Mouse (Mus musculus): ENCODE data around the gene Cyth4. TPM values are rescaled to one million over a fixed set of nuclear protein-coding genes. Genes with fewer than 3 reads are reported as not detected.

Gene Cyth4
- polyA plus RNA-seq, 1 experiment from 2014 or later, result 6.6 TPM

DNA sequence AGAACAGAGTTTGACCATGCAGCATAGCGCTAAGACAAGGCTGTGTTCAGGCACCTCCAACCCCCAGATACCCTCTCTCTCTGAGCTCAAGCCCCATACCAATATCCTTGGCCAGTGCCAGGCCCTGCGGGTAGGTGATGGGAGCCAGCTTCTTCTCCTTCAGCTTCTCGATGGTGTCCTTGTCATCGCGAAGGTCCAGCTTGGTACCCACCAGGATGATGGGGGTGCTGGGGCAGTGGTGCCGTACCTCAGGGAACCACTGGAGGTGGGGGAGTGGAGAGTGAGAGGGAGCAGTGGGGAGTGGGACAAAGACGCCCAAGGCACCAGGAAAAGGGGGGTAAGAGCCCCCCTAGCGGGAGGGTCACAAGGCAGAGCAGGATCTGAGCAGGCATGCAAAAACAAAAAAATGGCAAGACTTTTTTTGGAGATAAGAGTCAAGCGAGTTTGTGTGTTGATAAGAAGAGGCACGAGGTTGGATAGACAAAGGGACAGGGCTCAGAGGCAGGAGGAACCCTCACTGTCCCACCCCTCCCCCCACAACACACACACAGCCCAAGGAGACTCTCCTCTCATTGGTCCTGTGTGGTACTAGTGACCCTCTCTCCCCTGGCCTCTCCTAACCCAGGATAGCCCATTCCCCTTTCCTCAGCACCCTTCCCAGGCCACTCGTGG lies 31.9 kb upstream of the Cyth4 start:
- Histone ChIP-seq H3K9ac (no peak overlapping the region), H3K9me3 (no peaks in the 10 kb centered on the region), H3K4me1 (no peaks in the 10 kb centered on the region), H3K27me3 (replicated peaks) (no peaks in the 10 kb centered on the region), H3K4me2 (replicated peaks) (no peak overlapping the region), H3K4me3 (no peak overlapping the region), H3K27ac (no peak overlapping the region), H3K36me3 (no peaks in the 10 kb centered on the region)
- no peak for ATAC-seq (ENCODE audit: low FRiP score, low read depth)
- WGBS, result 80% methylated on average over 11 of the region's 11 CpGs

DNA sequence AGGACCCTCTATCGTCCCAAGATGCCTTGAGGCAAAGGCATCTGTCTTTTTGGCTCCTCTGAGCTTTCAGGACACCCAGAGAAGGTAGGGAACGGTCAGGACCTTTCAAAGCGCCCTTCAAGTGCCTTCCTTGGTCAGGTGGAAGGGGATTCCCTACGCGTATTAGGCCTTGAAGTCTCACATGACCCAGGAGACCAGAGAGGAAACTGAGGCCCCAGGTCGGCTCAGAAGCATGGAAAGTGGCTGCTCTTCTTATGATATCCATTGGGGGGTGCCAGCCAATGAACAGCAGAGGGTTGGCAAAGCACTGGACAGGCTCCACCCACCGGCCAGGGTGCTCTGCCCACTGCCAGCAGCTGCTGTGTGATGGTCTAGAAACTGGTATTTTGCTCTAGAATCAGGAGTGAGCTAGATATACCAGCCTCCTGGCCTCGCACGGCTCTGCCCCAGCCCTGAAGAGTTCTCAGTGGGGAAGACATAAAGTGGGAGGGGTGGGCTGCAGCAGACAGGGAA lies 29.2 kb upstream of the Cyth4 start:
- no peak for ATAC-seq (ENCODE audit: low FRiP score, low read depth)
- Histone ChIP-seq H3K27ac (no peak overlapping the region), H3K9ac (no peak overlapping the region), H3K9me3 (no peaks in the 10 kb centered on the region), H3K27me3 (replicated peaks) (no peaks in the 10 kb centered on the region), H3K4me3 (no peak overlapping the region), H3K36me3 (no peaks in the 10 kb centered on the region), H3K4me2 (replicated peaks) (no peak overlapping the region), H3K4me1 (no peaks in the 10 kb centered on the region)
- 72% methylated on average over 9 of the region's 9 CpGs for WGBS

DNA sequence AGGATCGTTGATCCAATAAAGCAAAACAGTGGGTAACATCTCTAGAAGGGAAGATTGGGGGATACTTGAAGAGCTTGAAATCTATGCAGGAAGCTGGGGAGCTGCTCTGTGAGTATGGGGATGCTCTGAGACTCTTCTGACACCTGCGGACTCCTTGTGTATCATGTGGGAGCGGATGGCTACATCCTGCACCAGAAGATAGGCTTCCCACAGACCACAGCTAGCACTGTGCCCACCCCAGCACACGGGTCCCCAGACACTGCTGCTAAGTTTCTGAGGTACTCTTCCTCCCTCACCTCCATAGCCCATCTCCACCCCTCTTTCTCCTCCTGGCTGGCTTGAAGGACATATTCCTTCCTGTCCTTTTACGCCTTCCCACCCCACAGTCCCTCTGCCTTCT lies 26.7 kb upstream of the Cyth4 start:
- Histone ChIP-seq H3K27me3 (replicated peaks) (no peaks in the 10 kb centered on the region), H3K4me1 (no peaks in the 10 kb centered on the region), H3K9ac (no peak overlapping the region), H3K36me3 (no peaks in the 10 kb centered on the region), H3K9me3 (no peaks in the 10 kb centered on the region), H3K27ac (no peak overlapping the region), H3K4me2 (replicated peaks) (no peak overlapping the region), H3K4me3 (no peak overlapping the region)
- 92% methylated on average over 5 of the region's 5 CpGs for WGBS
- ATAC-seq (ENCODE audit: low FRiP score, low read depth), result no peak

DNA sequence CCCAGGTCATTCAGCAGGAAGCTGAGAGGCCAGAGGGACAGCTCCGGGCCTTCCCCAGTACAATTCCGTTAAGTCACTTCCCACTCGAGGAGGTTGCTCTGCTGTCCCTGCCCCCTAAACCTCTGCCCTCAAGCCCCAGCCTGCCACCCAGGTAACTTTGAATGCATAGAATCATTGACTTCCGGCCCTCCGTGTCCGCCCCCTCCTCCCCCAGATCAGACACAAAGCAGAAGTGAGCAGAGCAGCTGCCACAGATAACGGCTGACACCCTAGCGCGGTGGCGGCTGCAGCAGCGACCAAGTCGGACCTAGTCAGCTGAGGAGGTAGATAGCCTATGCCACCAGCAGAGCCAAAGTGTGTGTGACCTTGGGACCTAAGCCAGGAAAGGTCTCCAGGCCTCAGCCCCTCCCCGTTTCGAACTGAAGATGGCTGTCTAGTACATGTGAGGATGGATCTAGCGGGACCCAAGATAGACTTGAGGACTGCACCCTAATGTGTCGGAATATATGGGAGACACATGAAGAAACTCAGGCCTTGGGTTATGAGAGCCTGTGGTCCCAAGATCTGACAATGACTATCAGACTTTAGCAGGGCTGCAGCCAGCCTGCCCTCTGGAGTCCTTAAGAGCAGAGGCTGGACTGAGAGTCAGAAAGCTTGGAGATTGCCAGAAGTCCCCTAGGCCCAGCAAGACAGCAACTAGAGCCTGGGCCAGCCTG lies 25.1 kb upstream of the Cyth4 start:
- Histone ChIP-seq H3K9me3 (no peaks in the 10 kb centered on the region), H3K4me3 (no peak overlapping the region), H3K36me3 (no peaks in the 10 kb centered on the region), H3K27me3 (replicated peaks) (no peaks in the 10 kb centered on the region), H3K4me2 (replicated peaks) (no peak overlapping the region), H3K9ac (no peak overlapping the region), H3K4me1 (no peaks in the 10 kb centered on the region), H3K27ac (no peak overlapping the region)
- no peak for ATAC-seq (ENCODE audit: low FRiP score, low read depth)
- 72% methylated on average over 16 of the region's 16 CpGs for WGBS

DNA sequence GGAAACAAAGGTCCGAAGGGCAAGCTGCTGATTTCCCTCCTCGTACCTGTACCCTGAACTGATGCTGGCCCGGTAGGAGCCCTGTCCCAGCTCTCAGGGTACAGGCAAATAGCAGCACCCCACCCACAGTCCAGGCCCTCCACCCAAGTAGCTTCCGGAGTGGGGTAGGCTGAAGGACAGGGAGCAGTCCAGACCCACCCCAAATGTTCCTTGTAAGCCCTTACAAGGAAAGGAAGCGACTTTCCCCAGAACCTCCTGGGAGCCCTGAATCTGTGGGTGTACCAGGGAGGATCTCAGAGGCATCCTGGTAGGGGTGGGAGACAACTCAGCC lies 24.6 kb upstream of the Cyth4 start:
- no peak overlapping the region for H3K27ac ChIP-seq
- H3K4me2 ChIP-seq (replicated peaks), result no peak overlapping the region
- H3K9ac ChIP-seq, result no peak overlapping the region
- no peaks in the 10 kb centered on the region for H3K27me3 ChIP-seq (replicated peaks)
- no peak overlapping the region for H3K4me3 ChIP-seq
- WGBS, result 98% methylated on average over 5 of the region's 5 CpGs
- H3K4me1 ChIP-seq, result no peaks in the 10 kb centered on the region
- ATAC-seq (ENCODE audit: low FRiP score, low read depth), result no peak
- H3K9me3 ChIP-seq, result no peaks in the 10 kb centered on the region
- H3K36me3 ChIP-seq, result no peaks in the 10 kb centered on the region

DNA sequence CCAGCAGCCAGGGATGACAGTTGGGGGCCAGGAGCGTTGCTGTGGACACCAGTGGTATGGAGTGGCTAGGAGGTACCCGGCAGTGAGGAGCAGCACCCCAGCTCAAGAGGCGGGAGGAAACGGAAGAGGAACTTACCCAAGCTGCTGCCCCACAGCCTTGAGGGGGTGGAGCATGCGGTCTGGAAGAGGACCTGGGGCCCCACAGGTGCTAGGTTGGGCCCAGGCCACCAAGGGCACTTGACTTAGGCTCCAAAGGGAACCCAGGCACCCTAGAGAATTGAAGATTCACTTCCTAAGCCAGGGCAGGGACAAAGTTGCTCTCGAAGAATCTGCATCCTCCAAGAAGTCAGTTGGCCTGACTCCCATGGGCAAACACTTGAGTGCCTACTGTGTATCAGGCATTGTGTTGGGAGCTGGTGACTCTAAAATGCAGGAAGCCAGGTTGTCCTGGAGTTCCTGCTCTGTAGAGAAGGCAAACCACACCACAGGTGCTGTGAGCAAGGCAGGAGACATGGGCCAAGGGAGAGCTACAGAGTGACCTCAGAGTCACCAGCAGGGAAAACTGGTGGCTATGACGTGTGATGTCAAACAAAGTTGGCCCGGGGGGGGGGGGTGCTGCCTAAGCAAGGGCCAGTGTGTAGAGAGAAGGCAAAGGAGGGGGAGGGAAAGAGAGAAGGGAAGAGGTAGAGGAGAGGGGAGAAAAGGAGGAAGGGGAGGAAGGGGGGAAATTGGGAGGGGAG lies 24.0 kb upstream of the Cyth4 start, which contains the start of gene Rac2:
Gene Rac2 (minus strand): TSS at position 126 of the 740 bp plus-strand sequence.
- no peak within 1 kb of the TSS for H3K4me3 ChIP-seq
- H3K4me2 ChIP-seq (replicated peaks), result no peak within 1 kb of the TSS
- no peak within 1 kb of the TSS for H3K9ac ChIP-seq
- H3K27ac ChIP-seq, result no peak within 1 kb of the TSS
- no peak for ATAC-seq (ENCODE audit: low FRiP score, low read depth)
- H3K27me3 ChIP-seq (replicated peaks), result no peaks in the 10 kb centered on the region
- no peaks in the 10 kb centered on the region for H3K36me3 ChIP-seq
- 84% methylated on average over 8 of the region's 8 CpGs for WGBS
- no peaks in the 10 kb centered on the region for H3K9me3 ChIP-seq
- no peaks in the 10 kb centered on the region for H3K4me1 ChIP-seq

DNA sequence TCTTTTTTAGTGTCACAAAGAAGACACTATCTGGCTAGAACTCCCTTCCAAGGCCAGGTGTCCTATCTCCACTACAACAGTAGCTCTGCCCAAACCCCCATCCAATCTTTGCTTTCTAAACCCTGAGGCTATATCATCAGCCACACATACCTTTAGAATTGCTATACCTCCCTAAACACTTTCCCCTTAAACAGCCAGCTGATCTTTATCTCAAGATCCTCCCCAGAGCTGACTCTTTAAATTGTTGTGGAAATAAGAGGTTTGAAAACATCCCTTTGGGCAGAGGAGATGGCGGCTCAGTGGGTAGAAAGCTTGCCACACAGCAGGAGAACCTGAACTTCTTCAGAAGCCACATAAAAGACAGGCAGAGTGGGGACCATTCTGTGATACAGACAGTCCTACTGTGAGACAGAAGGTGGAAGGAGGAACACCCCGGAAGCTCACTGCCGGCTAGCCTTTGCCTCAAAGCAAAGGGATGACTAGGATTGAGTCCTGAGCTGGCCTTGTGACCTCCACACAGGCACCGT lies 20.5 kb upstream of the Cyth4 start:
- no peak overlapping the region for H3K4me2 ChIP-seq (replicated peaks)
- H3K4me1 ChIP-seq, result peaks cover 20% of the 10 kb centered on the region
- no peak overlapping the region for H3K27ac ChIP-seq
- no peak overlapping the region for H3K9ac ChIP-seq
- H3K36me3 ChIP-seq, result no peaks in the 10 kb centered on the region
- no peaks in the 10 kb centered on the region for H3K27me3 ChIP-seq (replicated peaks)
- H3K9me3 ChIP-seq, result no peaks in the 10 kb centered on the region
- ATAC-seq (ENCODE audit: low FRiP score, low read depth), result no peak
- no peak overlapping the region for H3K4me3 ChIP-seq
- WGBS, result 64% methylated on average over 4 of the region's 4 CpGs

DNA sequence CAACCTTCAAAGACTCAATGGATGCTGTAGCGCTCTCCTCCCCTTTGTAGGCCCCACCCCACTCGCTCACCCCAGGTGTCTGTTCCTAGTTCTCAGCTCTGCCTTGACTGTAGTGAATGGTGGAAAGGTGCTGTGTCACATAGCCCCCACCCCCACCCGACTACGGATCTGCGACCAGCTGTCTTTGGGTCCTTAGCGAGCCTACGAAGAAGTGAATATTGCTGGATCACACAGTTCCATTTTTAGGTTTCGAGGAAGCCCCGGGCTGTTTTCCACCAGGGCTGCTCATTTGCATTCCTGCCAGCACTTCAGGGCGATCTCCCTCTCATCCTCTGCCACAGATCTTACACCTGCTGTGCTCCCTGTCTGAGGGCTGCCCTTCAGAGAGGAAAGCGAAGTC lies 13.5 kb upstream of the Cyth4 start:
- no peaks in the 10 kb centered on the region for H3K27me3 ChIP-seq (replicated peaks)
- peaks cover 8% of the 10 kb centered on the region; the same call in 1 of the 2 replicates for H3K9me3 ChIP-seq
- H3K4me2 ChIP-seq (replicated peaks), result no peak overlapping the region
- peaks cover 26% of the 10 kb centered on the region for H3K4me1 ChIP-seq
- no peaks in the 10 kb centered on the region for H3K36me3 ChIP-seq
- ATAC-seq (ENCODE audit: low FRiP score, low read depth), result no peak
- H3K9ac ChIP-seq, result no peak overlapping the region
- WGBS, result 20% methylated on average over 11 of the region's 11 CpGs
- H3K27ac ChIP-seq, result no peak overlapping the region
- H3K4me3 ChIP-seq, result no peak overlapping the region

DNA sequence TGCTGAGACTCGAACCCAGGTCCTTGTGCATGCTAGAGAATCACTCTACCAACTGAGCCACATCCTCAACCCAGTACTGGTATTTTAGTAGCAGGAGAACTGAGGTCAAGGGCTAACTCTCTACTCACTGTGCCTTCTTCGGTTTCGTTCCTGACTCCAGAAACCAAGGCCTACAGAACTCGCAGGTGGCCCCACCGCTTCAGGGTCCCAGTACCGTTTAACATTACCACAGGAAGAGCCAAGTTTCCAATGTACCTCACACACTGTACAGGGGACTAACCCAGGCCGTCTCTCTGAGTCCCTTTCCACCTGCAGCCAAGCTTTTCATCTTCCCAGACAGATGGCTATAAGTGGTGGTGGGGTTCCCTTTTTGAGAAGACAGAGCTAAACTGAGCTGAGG lies 11.4 kb upstream of the Cyth4 start:
- no peak overlapping the region for H3K4me3 ChIP-seq
- 89% methylated on average over 7 of the region's 7 CpGs for WGBS
- H3K27ac ChIP-seq, result no peak overlapping the region
- no peak overlapping the region for H3K4me2 ChIP-seq (replicated peaks)
- H3K9ac ChIP-seq, result no peak overlapping the region
- no peaks in the 10 kb centered on the region for H3K36me3 ChIP-seq
- peaks cover 15% of the 10 kb centered on the region for H3K4me1 ChIP-seq
- peaks cover 8% of the 10 kb centered on the region; the same call in 1 of the 2 replicates for H3K9me3 ChIP-seq
- no peaks in the 10 kb centered on the region for H3K27me3 ChIP-seq (replicated peaks)
- no peak for ATAC-seq (ENCODE audit: low FRiP score, low read depth)

DNA sequence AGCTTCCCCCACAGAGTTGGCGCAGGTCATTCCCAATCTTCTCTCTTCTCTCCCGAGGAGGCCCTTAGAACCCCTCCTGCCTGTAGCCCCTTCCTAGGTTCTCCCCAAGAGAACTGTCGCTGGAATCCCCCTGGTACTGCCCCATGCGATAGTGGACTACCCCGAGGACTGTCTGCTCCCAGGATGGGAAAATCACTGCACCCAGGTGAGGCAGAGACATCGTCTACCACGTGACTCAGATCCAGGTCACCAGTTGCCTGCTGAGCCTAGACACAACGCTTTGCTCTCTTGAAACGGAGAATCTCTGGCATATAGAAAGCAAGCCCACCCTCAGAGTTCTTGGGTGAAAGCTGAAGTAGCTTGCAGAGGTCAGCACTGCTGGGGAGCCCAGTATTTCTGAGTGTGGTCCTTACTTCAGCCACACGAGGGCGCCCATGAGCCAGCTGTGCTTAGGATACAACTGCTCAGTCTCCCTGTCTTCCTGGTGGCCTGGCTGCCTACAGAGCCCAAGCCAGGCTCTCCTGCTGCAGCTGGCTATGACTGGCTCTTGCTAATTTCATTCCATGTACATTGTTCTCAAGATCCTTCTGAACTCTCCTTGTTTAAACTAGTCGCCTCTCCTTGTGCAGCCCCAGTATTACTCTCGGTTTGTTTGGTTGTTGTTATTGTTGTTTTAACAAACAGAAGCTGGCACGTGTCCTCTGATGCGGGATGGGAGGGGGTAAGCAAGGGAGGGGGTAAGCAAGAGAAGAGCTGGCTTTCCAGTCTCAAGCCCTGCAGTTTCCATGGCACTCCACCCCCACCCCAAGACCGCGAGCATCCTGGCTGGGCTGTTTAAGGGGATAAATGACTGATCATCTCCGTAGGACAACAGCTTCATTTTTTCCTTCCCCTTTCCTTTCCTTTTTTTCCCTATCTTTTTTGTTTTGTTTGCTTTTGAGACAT lies 9.5 kb upstream of the Cyth4 start:
- Histone ChIP-seq H3K4me2 (replicated peaks) (no peak overlapping the region), H3K4me1 (no peaks in the 10 kb centered on the region), H3K27ac (no peak overlapping the region), H3K9ac (no peak overlapping the region), H3K9me3 (peaks cover 8% of the 10 kb centered on the region; the same call in 1 of the 2 replicates), H3K4me3 (no peak overlapping the region), H3K27me3 (replicated peaks) (no peaks in the 10 kb centered on the region), H3K36me3 (no peaks in the 10 kb centered on the region)
- WGBS, result 57% methylated on average over 18 of the region's 18 CpGs
- ATAC-seq (ENCODE audit: low FRiP score, low read depth), result peak; percentile 79

DNA sequence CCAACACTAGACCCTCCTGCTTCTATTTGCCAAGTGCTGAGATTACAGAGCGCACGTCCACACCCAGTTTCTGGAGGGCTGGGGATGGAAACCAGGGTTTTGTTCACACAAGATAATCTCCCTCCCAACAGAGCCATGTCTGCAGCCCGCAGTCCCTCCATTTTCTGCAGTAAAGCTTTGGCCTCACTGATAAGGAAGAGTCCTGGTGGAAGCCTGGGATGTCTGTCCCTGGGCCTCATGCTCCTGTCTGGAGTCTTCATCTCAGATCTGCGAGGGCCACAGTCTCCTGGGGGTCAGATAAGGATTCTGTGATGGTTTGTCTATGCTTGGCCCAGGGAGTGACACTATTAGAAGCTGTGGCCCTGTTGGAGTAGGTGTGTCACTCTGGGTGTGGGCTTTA lies 8.8 kb upstream of the Cyth4 start:
- Histone ChIP-seq H3K36me3 (no peaks in the 10 kb centered on the region), H3K9ac (no peak overlapping the region), H3K4me3 (no peak overlapping the region), H3K27me3 (replicated peaks) (no peaks in the 10 kb centered on the region), H3K4me1 (no peaks in the 10 kb centered on the region), H3K27ac (no peak overlapping the region), H3K9me3 (peaks cover 8% of the 10 kb centered on the region; the same call in 1 of the 2 replicates), H3K4me2 (replicated peaks) (no peak overlapping the region)
- no peak for ATAC-seq (ENCODE audit: low FRiP score, low read depth)
- WGBS, result 88% methylated on average over 4 of the region's 4 CpGs
